Mouse (Mus musculus) gastrocnemius, postnatal 36 days (tissue): ENCODE measurements around the gene Rab4a. TPM values are rescaled to one million over a fixed set of nuclear protein-coding genes. Genes with fewer than 3 reads are reported as not detected.

Source experiments
- DNase-seq, 2 experiments: peaks; one replicate each; pipeline ENCODE4 v3.0.0; 2022
- intact Hi-C: fragments of 180-260 bp; cut with DNase I; formaldehyde crosslinking; loops from one replicate; pipeline ENCODE4 v1.15.1; 2025
- total RNA-seq, 2 experiments: library from RNA; stranded (reverse); gene quantifications; 2 replicates each; pipeline ENCODE4 v1.2.3; 2021

Gene Rab4a
- total RNA-seq, 2 experiments from 2014 or later = 10.5 to 11.7 TPM

GRCm38 (mm10) chr8:123787254-123787897, 18.4 kb upstream of the Rab4a start:
- intact Hi-C loops = no loop called here
- no peak for DNase-seq

DNA sequence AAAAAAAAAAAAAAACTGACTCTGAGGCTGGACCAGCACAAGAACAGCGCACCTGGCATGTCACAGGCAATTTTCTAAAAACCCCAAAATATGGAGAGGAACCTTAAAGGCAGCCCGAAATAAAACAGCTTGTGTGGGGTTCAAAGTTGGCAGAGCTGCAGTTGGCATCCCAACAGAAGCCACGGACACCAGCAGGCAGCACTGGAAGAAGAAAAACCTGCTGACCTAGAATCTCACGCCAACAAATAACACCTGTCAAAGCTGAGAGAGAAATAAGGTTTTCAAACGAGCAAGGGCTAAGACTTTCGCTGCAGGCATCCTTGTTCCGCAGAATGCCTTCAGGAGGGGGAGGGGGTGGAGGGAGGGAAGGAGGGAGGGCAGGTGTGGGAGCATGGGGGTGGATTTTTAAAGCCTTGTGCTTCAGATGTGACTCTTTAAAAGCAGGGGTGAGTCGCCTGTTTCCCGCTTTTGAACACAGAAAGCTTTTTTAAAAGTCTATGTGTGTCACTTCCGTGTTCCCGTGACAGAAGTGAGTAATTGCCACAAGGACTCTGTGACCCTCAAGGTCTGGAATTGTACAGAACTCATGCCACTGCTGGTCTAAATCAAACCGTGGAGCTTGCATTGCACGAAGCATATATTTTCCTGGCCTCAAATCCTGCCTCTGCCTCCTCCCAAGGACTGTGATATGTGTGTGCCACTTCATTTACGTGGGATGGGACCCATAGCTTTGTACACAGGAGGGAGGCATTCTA, 17.2 kb upstream of the Rab4a start:
- intact Hi-C loops = loop anchor here (1.0 kb wide), 1 partner anchor 45 kb away; no protein-coding TSS in a partner anchor
- DNase-seq = no peak

DNA sequence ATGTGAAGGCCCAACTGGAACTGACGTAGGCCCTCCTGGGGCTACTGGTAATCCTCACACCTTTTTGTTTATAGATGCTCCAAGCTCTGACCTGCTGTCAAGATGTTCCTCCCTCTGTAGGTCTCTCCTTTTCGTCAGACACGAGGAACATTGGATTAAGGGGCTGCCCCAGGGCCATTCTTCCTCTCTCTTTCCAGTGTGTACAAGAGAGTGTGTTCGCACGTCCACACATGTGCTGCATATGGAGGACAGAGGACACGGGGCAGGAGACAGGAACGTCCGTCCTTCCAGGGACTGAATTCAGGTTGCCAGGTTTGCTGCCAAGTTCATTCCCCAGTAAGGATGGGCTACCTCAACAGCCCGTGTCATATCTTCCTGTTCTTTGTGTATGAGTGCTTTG, 16.3 kb upstream of the Rab4a start:
- intact Hi-C loops = loop anchor here (1.0 kb wide), 1 partner anchor 44 kb away; no protein-coding TSS in a partner anchor
- DNase-seq = no peak

DNA sequence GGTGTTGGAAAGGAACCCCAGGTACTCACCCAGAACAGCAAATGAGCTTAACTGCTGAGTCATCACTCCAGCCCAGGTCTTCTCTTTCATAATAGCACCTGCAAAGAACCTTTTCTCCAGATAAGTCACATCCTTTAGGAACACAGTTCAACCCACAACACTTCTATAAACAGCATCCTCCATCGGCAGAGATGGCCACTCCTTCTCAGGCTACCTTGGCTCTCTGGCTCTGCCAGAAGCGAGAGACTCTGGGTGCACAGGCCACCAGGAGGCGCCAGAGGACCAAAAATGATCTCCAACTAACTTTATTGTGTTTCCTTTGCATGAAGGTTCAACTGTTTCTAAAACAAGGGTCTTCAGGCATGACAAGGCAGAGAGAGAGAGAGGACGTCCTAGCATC, 15.8 kb upstream of the Rab4a start:
- peak; percentile 79 to 81 for DNase-seq
- intact Hi-C loops = loop anchor here (1.0 kb wide), 1 partner anchor 43 kb away; no protein-coding TSS in a partner anchor

DNA sequence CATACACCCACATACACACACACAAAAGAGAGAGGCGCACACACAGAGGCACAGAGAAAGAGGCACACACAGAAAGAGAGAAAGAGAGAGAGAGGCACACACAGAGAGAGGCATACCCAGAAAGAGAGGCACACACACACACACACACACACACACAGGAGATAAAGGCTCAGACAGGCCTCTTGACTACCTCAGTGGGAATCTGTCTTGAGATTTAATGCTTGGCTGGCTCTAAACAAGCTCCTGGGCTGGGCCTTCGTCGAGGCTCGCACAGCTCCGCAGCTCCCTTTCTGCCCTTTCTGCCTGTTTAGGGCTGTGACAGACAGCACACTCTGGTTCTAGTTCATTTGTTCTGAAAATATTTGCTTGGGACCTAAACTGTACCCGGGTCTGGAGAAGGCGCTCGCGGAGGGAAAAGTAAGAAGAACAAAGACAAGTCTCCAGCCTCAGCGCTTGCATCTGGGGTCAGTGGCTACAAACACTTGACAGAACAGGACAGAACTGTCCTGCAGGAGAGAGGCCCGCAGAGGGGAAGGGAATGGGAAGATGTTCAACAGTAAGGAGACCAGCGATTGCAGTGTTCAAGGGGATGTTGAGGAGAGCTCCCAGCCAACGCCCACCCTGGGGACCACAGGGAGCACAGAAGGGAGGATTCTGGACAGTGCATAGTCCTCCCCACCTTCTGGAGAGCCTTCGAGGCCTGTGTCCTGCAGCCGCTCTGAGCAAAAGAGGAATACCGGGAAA, 14.5 kb upstream of the Rab4a start:
- DNase-seq = no peak
- intact Hi-C loops = no loop called here

GRCm38 (mm10) chr8:123791845-123792225, 13.9 kb upstream of the Rab4a start:
- no peak for DNase-seq
- intact Hi-C loops = no loop called here

DNA sequence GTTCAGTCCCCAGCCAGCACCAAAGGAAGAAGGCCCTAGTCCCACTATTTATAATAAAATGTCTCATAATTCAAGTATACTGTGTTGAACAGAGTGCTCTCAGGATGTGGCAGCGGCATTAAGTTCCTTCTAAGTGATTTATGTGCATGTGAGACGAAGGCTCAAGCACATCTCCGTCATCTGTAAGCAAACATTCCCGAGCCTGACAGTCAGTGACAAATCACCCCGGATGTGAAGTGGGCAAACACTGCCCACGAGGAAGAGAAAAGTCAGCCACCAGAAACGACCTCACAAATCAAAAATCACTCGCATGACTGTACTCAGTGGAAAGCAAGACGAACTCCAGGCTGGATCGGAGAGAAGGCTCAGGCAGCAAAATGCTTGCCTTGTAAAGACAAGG, 11.9 kb upstream of the Rab4a start:
- no peak for DNase-seq
- intact Hi-C loops = no loop called here

DNA sequence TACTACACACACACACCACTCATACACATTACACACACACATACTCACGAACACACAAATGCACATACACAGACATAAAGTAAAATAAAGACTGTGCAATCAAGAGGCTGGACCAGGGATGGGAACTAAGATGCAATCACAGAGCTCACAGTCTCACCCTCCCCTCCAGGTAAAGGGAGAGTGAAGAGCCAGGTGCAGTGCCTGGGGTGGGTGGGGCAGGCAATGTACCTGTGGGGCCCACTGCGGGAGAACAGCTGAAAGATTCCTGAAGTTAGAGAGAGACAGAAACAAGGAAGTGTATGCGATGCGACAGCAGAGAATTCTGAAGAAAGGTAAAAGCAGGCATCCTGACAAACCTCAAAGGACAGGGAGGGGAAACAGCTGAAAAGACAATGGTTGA, 11.0 kb upstream of the Rab4a start:
- DNase-seq = no peak
- intact Hi-C loops = no loop called here

GRCm38 (mm10) chr8:123796758-123797157, 9.0 kb upstream of the Rab4a start:
- no peak for DNase-seq
- intact Hi-C loops = no loop called here

DNA sequence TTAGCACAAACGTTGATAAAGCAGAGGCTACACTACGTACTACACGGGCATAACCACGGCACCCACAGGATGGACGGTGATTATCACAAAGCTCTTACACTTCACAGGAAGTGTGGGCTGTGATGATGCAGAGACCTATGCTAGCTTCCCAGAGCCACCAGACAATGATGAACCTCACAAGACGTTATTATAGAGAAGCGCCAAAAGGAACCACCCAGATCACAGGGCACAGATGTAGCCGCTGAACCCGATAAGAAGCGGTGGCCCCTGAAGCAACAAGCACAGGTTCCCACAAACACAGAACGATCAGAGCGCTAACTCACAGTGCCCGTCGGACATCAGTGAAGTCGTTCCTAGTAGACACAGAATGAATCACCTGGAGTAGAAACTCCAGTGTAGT, 7.9 kb upstream of the Rab4a start:
- intact Hi-C loops = no loop called here
- DNase-seq = no peak

DNA sequence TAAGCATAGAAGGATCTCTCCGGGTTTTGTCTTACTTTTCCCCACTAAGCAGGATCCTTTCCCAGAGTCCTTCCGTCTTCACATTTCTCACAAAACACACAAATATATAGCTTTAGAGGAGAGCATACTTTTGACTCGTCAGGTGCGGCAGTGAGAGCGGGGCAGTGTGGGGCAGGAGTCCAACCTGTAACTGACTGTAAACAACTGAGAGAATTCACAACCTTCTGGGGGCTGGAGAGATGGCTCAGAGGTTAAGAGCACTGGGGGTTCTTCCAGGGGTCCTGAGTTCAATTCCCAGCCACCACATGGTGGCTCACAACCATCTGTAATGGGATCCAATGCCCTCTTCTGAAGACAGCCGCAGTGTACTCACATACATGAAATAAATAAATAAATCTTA, 6.4 kb upstream of the Rab4a start:
- intact Hi-C loops = no loop called here
- DNase-seq = no peak

- intact Hi-C loops = no loop called here
- no peak for DNase-seq
Measured at GRCm38 (mm10) chr8:123799885-123800284, 5.9 kb upstream of the Rab4a start.

- no peak for DNase-seq
- intact Hi-C loops = no loop called here
Measured at GRCm38 (mm10) chr8:123800867-123801266, 4.9 kb upstream of the Rab4a start.

DNA sequence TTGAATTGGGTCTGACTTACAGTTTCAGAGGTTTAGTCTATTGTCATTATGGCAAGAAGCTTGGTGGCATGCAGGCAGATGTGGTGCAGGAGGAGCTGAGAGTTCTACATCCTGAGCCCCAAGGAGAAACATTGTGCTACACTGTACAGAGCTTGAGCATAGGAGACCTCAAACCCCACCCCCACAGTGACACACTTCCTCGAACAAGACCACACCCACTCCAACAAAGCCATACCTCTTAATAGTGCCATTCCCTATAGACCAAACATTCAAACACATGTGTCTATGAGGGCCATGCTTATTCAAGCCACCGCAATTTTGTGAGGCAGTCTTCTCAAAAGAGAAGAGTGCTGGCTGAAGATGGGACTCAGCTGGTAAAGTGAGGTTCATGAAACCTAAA, 4.2 kb upstream of the Rab4a start:
- no peak for DNase-seq
- intact Hi-C loops = no loop called here

DNA sequence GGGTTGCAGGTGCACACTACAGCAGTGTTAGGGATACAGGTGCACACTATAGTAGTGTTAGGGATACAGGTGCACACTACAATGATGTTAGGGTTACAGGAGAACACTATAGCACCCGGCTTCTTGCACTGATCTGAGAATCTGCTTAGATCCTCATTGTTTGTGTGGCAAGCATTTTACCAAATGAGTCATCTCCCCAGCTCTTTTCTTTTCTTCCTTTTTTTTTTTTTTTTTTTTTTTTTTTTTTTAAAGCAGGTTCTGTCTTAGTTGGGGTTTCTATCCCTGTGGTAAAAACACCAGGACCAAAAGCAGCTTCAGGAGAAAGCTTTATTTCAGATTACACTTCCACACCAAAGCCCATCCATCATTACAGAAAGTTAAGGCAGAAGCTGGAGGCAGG, 2.1 kb upstream of the Rab4a start:
- no peak for DNase-seq
- intact Hi-C loops = no loop called here

DNA sequence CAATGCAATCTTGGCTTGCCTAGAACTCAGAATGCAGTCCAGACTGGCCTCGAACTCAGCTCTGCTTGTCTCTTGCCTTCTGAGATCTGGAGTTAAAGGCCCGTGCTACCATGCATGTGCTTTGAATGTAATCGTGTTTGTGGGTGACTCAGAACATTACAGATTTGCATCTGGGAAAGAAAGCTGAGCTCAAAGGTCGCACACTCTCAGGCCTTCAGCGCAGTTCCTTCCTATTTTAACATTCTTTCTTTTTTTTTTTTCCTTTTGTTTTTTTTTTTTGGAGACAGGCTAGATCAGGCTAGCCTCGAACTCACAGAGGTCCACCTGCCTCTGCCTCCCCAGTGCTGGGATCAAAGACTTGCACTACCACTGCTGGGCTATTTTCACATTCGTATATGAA, 1.2 kb upstream of the Rab4a start:
- intact Hi-C loops = no loop called here
- no peak for DNase-seq

- DNase-seq = no peak
- intact Hi-C loops = no loop called here
Measured at GRCm38 (mm10) chr8:123805209-123805717, 522 bp upstream of the Rab4a start.

- DNase-seq = no peak
- intact Hi-C loops = no loop called here
Measured at GRCm38 (mm10) chr8:123806374-123806935, 670 bp downstream of the Rab4a start.

- intact Hi-C loops = no loop called here
Measured at GRCm38 (mm10) chr8:123807024-123807431, 1.2 kb downstream of the Rab4a start.

DNA sequence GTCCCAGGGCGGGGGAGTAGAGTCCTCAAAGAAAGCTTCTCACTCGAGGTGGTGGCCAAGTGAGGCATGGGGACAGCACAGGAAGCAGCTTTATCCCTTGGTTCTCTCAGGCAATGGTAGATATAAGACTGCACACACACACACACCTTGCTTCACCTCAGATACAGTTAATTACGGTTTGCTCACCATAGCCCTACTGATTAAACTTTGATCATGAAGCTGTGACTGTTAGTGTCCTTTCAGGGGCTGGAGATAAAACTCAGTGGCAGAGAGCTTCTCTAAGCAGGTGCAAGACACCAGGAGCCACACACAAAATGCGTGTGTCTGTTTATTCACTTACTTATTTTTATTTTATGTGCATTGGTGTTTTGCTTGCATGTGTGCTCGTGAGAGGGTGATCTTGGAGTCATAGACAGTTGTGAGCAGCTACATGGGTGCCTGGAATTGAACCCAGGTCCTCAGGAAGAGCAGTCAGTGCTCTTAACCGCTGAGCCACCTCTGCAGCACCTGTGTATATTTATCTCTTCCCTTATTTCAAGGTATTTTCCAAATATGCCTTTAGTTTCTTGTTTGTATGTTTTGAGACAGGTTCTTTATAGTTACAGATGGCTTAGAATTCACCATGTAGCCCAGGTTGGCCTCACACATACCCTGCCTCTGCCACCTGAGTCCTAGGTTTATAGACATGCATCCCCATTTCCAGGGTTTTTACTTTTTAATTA, 2.2 kb downstream of the Rab4a start:
- intact Hi-C loops = no loop called here
- no peak for DNase-seq

More at GRCm38 (mm10) chr8:123807024-123807431, 1.2 kb downstream of the Rab4a start:
- no peak for DNase-seq
